In genomic region chr14:25736589-25736988, GRCm38 (mm10) we compare ENCODE assay signal across 8 mouse cellular contexts. TPM values are rescaled to one million over a fixed set of nuclear protein-coding genes. Genes with fewer than 3 reads are reported as not detected.
DNase-seq lines count a peak whose midpoint lies in the region; ATAC-seq lines count a peak whose summit lies in the region.

No protein-coding gene starts in this region.

- ATAC-seq in granulocyte monocyte progenitor cell, adult 5-6 weeks (replicated peaks; ENCODE audit: poor library complexity, severe bottlenecking) = peak; percentile 33; the same call in 1 of the 2 replicates
- ATAC-seq in monocyte, adult 5-6 weeks (replicated peaks; ENCODE audit: insufficient number of reproducible peaks, low FRiP score, low TSS enrichment, poor library complexity, severe bottlenecking) = peak; percentile 57

- intact Hi-C loops in left cerebral cortex, postnatal 10 days (cut with DNase I) = no loop called here

- peak; percentile 53 to 72 for DNase-seq in adrenal gland, adult (ENCODE audit: inconsistent age in 2 of 2, low spot score in 1 of 2)
- DNase-seq in adrenal gland, postnatal 4 days (ENCODE audit: low spot score in 2 of 2) = no peak
- peak; percentile 54 for DNase-seq in cerebellum, adult 9-11 months
- DNase-seq in kidney, adult 11 months = peak; percentile 43
- DNase-seq in left cerebral cortex, postnatal 10 days (ENCODE audit: extremely low spot score in 1 of 2, low spot score in 2 of 2) = peak; percentile 86 to 87
- DNase-seq in thymus, postnatal 0 days (ENCODE audit: low spot score) = no peak

RNA-seq across cellular contexts. Expression of gene Zcchc24, which starts 32.2 kb away (rescaled TPM):
- 10 to 100 TPM; 30.2 to 34.7 TPM for total RNA-seq in adrenal gland, postnatal 4 days (2021)
- 0.54 and 1.5 TPM in 2 replicates for total RNA-seq in granulocyte monocyte progenitor cell, adult 5-6 weeks (2014; fragmentation: Nextera tagmentation)
- total RNA-seq in granulocyte monocyte progenitor cell, adult 5-6 weeks (2017) = 1.3 and 1.6 TPM in 2 replicates
- 10 to 100 TPM; 34.9 to 41.8 TPM for total RNA-seq in left cerebral cortex, postnatal 10 days (2021)
- 10.5 to 11.8 TPM (median 10.9 TPM) in 3 replicates for total RNA-seq in monocyte, adult 5-6 weeks (2017)
- 7.6 and 9.0 TPM in 2 replicates for polyA plus RNA-seq in thymus, postnatal 0 days (2015; fragmentation: Nextera tagmentation; extraction: Ambion mirVana)

RNA-seq across cellular contexts. Expression of gene Ppif, which starts 42.6 kb away (rescaled TPM):
- 10 to 100 TPM; 35.2 to 38.8 TPM for total RNA-seq in adrenal gland, postnatal 4 days (2021)
- 91.9 and 93.5 TPM in 2 replicates for total RNA-seq in granulocyte monocyte progenitor cell, adult 5-6 weeks (2014; fragmentation: Nextera tagmentation)
- total RNA-seq in granulocyte monocyte progenitor cell, adult 5-6 weeks (2017) = 21.8 and 23.8 TPM in 2 replicates
- 10 to 100 TPM; 21.1 to 22.0 TPM for total RNA-seq in left cerebral cortex, postnatal 10 days (2021)
- total RNA-seq in monocyte, adult 5-6 weeks (2017) = 3.2 to 11.4 TPM (median 7.9 TPM) in 3 replicates
- 30.4 and 37.2 TPM in 2 replicates for polyA plus RNA-seq in thymus, postnatal 0 days (2015; fragmentation: Nextera tagmentation; extraction: Ambion mirVana)

Comparison
In these comparisons a context has a peak if more than half of its experiments do, and no peak if none do; other contexts are left out.
1. DNase-seq: peak in adrenal gland, adult (2 of 2), cerebellum, adult 9-11 months (single experiment), kidney, adult 11 months (single experiment) and left cerebral cortex, postnatal 10 days (2 of 2); none in adrenal gland, postnatal 4 days (0 of 2) and thymus, postnatal 0 days (single experiment).